Mouse (Mus musculus): ENCODE measurements around the gene Pnpla3.
A peak's percentile ranks its signal among the peaks of the same experiment; 100 is the strongest.

DNA sequence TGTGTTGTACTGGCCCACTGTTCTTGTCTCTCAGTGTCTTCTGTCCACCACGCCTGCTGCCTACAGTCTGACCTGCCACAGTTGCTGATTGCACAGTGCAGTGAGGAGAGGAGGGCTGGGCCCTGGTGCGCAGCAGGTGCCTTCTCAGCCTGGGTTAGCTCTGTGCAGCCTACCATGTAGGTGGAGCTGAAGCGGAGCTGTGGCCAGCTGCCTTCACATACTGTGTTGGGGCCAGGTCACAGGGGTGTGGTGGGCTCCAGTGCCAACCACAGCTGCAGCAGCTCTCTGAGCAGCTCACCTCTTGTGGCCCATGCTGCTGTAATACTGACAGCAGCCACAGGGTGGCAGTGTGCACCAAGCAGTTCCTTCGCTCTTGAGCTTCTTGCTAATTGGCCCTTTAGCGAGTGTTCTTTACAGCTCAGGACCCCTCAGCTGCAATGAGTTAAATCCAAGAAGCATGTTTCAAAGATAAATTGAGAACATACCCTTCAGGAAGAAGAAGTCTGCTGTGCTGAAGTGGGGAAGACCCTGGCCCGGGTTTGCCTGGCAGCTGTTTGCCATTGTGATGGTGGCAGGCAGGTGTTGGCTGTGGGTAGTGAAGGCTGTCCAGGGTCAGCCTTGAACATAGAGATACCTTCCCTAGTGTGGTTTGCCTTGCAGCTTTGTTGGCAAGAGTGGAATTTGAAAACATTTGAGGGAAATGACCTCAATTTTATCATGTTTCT lies 44.6 kb downstream of the Pnpla3 start:
- TF ChIP-seq CTCF (IDR thresholded peaks at IDR 0.05) (peak; percentile 98), EP300 (IDR thresholded peaks at IDR 0.05) (no peak)
